Mouse (Mus musculus): Measurements from ENCODE around the gene 1810010D01Rik.

DNA sequence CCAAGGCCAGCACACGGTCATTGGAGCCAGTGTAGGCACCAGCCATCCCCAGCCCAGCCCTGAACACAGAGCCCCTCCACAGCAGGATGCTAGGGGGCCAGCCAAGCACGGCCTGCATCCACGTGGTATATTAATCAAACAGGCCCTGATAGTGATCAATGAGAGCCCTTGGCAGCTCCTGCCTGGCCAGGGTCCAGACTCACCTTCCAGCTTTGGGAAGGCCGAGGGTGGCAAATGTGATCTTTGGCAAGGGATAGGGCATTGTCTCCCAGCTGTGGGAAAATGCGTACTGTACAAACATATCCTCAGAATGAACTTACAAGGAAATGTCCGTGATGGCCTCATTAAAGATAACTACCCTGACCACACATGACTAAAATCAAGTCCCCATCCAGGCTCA lies 31.2 kb upstream of the 1810010D01Rik start:
- no peak for TF ChIP-seq POLR2A (IDR thresholded peaks at IDR 0.05; ENCODE audit: insufficient read depth, low read depth, low read length)
- no peak for TF ChIP-seq EP300 (IDR thresholded peaks at IDR 0.05; ENCODE audit: insufficient read depth, low read depth, low read length)

All from heart, adult 2 months (tissue).